Mouse (Mus musculus) megakaryocyte, adult 5-6 weeks (primary cell): ENCODE results near the gene Thoc7. TPM values are rescaled to one million over a fixed set of nuclear protein-coding genes. Genes with fewer than 3 reads are reported as not detected.

Source experiments
- ATAC-seq: 2 replicates; pipeline ENCODE4 v1.8.0; 2016; ENCODE audit warnings: mild to moderate bottlenecking, inconsistent platforms; ENCODE audit not compliant: poor library complexity, severe bottlenecking
- total RNA-seq, 2 experiments: library from RNA; stranded (forward) in 1 of 2; stranded (reverse) in 1 of 2; fragments of 153-499, 151-499 nt in 1 of 2; fragments of 221-1000, 200-1000 nt in 1 of 2; gene quantifications; 2 replicates each; pipeline versions ENCODE4 v1.2.3 to v1.2.4; 2015 to 2017

The Thoc7 gene
- total RNA-seq, 2 experiments from 2014 or later, result 258 to 268 TPM

DNA sequence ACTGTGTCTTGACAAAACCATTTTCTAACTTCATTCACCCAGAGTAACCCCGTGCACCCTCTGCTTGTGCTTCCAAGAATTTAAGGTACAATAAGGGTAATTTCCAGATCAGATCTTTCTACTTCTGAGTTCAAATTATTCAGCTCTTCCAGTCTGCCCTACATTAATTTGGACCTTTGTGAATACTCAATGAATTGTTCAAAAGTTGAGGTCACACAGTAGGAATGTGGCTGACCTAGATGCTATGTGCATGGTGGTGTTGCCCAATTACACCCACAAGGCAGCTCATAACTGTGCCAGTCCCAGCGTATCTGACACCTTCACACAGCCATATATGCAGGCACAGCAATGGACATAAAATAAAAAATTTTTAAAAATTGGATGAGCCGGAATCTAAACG, 17.0 kb downstream of the Thoc7 start:
- no peak for ATAC-seq

DNA sequence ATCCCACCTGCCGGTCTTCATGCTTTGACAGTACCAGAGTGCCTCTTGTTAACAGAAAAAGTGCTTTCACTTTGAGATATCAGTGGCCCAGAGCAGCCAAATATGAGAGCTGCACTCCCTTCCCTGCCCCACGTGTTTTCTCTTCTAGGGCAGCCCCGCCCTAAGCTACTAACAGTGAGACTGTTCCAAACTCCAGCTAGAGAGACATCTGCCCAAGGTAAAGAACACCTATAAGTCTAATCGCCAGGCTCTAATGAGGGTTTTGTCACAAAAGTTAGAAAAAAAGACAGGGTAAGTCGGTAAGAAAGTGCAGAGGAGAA, 27.6 kb downstream of the Thoc7 start:
- no peak for ATAC-seq

DNA sequence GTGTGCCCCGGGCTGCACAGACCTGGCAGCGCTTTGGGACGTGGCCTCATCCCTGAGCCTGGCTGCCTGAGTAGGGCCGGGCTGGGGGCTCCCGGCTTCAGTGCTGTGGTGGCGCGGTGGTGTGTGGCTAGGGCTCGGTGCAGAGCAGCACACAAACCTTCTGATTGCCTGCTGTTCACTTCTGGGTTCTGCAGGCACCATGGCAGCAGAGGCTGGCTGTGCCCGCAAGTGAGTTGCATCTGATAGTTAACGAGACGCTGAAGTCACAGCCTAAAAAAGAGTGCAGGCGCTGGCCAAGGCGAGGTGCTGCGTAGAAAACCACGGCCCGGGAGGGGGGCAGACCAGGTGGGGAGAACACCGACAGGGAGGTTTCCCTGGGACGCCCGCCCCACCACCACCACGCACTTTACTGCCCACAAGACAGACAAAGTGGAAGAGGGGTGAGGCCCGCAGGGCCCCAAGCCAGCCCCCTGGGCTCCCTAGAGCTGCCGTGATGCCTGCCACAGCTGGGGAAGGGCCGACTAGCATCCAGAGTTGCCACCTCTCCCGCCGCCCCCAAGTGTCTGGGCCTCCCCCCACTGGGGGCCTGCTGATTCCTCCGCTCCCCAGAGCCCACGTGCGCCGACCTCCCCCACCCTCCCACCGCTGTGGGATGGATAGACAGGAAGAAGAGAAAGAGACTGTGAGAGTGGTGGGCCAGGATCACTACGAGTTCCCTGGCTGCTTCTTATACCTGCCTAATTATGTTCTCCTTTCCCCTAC, 28.2 kb downstream of the Thoc7 start:
- ATAC-seq, result peak; percentile 51

DNA sequence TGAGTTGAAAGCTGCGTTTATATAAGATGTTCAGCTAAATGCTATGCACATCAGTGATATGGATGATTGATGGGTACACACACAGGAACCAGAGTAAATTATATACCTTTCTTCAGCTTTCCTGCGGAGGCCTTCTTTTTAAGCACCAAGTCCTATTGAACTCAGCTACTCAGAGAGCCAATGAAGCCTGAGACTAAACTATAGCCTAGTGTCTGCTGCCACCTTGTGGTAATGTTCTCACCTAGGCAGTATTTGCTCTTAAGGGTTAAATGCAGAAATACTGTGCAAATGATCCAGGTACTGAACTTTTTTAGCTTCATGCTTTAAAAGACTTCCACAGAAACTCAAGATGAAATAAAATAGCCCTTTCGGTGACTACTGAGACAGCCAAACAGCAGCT, 44.0 kb downstream of the Thoc7 start:
- ATAC-seq, result peak; percentile 82

GRCm38 (mm10) chr14:13917208-13917607, 44.4 kb downstream of the Thoc7 start:
- ATAC-seq, result no peak

DNA sequence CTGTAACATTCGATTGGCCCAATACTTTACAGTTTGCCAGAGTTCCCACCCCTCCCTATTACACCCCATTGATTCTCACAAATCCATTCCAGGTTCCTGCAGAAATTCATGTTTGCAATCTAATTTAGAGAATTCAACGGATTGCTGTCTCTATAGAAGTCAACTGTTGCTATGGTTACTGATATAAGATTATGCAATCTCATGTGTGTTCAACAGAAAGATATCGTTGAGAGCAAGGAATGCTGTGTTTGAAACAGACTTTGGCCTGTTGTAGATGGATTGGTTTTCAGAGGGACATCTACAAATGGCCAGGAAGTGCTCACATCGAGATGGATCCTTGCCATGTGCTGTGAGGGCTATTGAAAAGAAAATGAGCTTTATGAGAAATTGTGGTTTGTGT, 46.4 kb downstream of the Thoc7 start:
- ATAC-seq, result no peak

DNA sequence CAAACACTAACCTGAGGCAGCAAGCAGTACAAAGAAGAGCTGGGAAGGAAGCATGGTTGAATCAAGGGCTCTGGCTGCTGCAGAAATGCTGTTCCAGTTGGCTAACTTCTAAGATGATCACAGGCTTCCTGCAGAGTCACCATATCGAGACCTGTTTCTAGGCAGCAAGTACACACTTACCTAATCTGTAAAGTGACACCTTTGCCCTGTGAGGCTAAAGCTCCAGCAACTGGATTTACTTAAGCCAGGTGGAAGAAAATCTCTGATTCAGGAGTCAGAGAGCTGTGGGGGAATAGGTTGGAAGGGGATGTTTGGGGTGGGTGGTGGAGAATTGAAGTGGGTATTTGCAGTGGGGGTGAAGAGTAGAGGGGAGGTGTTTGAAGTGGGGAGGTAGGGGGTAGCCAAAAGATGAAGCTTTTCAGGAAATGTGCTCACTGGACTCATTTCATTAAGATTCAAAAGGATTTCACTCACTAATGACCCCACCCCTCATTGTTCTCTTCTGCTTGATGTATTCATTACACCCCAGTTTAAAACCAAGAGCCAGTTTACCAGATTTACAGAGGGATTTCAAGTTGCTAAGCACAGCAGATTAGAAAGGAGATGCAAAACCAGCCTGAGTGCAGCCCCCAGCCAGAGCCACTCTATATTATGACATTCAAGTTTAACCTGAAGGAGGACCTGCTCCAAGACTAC, 47.1 kb downstream of the Thoc7 start, which contains the start of gene Gm281:
Gene Gm281, minus strand, starts transcription at position 92 of the 696 bp plus-strand sequence.
- ATAC-seq, result no peak

GRCm38 (mm10) chr14:13910148-13910547, 51.5 kb downstream of the Thoc7 start:
- ATAC-seq, result no peak

DNA sequence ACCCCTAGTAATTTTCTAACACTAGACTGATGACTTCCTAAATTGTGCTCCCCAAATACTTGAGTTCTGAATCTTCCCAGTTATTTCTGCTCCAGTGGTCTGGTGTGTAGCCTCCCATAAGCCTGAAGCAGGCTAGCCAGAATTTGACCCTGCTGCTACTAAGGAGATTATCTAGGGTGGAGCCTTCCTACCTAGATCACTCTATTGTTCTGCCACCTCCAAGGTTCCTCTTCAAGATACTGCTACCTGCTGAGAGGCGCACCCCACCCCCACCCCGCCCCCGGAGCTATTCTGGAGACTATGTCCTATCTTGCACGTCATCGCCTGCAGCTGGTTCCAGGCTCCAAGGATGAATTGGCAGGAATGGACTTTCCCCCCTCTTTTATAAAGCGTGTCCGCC, 54.5 kb downstream of the Thoc7 start:
- ATAC-seq, result no peak

DNA sequence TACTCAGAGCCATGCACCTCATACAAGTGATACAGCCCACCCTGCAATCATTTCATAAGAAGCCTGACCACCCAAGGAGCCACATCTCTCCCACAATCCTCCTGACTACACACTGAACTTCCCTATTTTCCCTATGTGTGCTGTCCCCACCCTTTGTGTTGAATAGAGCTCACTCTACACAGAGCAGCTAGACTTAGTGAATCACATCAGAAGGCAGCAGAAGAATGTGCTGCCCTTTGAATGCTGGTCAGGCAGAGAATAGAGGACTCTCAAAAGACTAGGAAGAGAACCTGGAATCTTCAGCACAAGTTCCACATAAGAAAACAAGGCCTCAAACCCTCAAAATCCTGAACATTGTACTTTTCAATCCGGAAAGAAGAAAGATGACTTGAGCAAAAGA, 55.2 kb downstream of the Thoc7 start:
- ATAC-seq, result no peak

GRCm38 (mm10) chr14:13901611-13902067, 60.0 kb downstream of the Thoc7 start:
- peak; percentile 91 for ATAC-seq

Other genes with a start within 250 kb of the Thoc7 start
- not detected in 2 replicates for gene Gm281, start 47.4 kb downstream of the Thoc7 start, total RNA-seq (2015)
- gene Gm281, start 47.4 kb downstream of the Thoc7 start, total RNA-seq (2017), result not detected in 2 replicates
- 20.1 and 23.6 TPM in 2 replicates for gene Atxn7, start 412 bp downstream of the Thoc7 start, total RNA-seq (2015)
- gene Atxn7, start 412 bp downstream of the Thoc7 start, total RNA-seq (2017), result 21.3 and 21.5 TPM in 2 replicates
- gene Psmd6, start 159.1 kb upstream of the Thoc7 start, total RNA-seq (2015), result 118 and 157 TPM in 2 replicates
- gene Psmd6, start 159.1 kb upstream of the Thoc7 start, total RNA-seq (2017), result 158 and 182 TPM in 2 replicates
- not detected in 2 replicates for gene Olfr720, start 225.0 kb upstream of the Thoc7 start, total RNA-seq (2015)
- not detected in 2 replicates for gene Olfr720, start 225.0 kb upstream of the Thoc7 start, total RNA-seq (2017)